Mouse (Mus musculus): ENCODE data around the gene Tmem100. TPM values are rescaled to one million over a fixed set of nuclear protein-coding genes. Genes with fewer than 3 reads are reported as not detected.

Tmem100 gene
- total and polyA plus RNA-seq, 3 experiments = 5.4 to 18.3 (median 14.7) TPM

DNA sequence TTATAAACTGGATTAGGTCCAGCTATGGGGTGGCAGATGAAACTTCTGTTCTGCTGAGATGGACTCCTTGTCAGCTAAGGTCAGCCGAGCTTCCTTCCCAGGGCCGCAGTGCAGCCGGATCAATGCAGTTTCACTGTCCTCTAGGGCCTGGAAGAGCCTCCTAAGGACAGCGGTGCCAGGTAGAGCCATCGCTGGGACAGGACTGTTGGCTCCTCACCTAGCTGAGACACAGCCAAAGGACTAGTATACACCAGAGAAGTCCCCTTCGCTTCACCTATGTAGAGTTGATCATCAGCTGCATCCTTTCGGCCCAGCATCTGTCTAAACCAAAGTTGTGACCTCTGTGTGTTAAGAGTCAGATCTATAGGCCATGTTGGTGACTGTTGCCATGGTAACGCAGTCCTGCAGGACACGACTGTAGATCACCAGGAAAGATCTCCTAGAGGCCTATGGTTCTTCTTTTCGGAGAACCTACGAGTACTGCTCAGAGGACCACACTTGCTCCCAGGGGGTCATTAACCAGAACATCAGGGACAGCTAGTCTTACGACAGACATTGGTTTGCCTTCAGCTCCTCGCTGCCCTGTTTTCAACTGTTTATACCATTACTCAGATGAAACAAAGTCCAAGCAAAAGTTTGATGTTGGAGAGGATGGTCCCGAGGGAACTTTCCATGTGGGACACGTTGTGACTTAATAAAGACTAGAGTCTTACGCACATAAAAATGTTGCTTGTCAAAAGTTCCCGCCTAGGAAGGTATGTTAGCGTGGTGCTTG lies 31.0 kb upstream of the Tmem100 start:
- WGBS = 92% methylated on average over 18 of the region's 18 CpGs
- TF ChIP-seq EP300 (IDR thresholded peaks at IDR 0.05; ENCODE audit: insufficient read depth, low read depth, low read length) = no peak
- TF ChIP-seq CTCF (IDR thresholded peaks at IDR 0.05) = no peak
- no peak for TF ChIP-seq POLR2A (IDR thresholded peaks at IDR 0.05; ENCODE audit: insufficient read depth, low read depth, low read length)
- Histone ChIP-seq H3K4me1 (ENCODE audit: control insufficient read depth, insufficient read depth, low read length) (no peaks in the 10 kb centered on the region), H3K36me3 (ENCODE audit: control insufficient read depth, insufficient read depth, low read length) (no peaks in the 10 kb centered on the region), H3K27me3 (ENCODE audit: control insufficient read depth, insufficient read depth, low read length) (no peaks in the 10 kb centered on the region), H3K79me2 (replicated peaks; ENCODE audit: control insufficient read depth, insufficient read depth, low read length) (no peaks in the 10 kb centered on the region), H3K27ac (no peak overlapping the region), H3K4me3 (no peak overlapping the region), H3K9ac (ENCODE audit: low read depth, low read length) (no peak overlapping the region)
- no peak for DNase-seq
- intact Hi-C loops (cut with DNase I) = no loop called here

DNA sequence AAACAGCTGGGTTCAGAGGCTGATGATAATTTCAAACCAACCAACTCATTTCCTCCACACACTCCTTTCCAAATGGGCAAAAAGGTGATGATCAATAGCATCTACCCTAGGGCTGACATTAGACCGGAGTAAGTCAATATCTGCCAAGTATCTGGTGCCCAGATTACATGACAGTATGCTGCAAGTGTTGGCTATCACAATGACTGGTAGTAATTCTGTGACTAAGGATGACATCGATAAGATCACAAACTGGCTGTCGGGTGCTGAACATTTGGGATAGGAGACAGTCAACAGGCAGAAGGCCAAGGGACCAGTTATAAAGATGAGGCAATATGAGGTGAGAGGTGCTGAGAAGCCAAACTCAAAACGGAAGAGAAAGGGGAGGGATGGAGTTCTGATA lies 29.5 kb upstream of the Tmem100 start:
- WGBS = 85% methylated on average over 4 of the region's 4 CpGs
- H3K4me3 ChIP-seq = no peak overlapping the region
- H3K36me3 ChIP-seq (ENCODE audit: control insufficient read depth, insufficient read depth, low read length) = no peaks in the 10 kb centered on the region
- H3K9ac ChIP-seq (ENCODE audit: low read depth, low read length) = no peak overlapping the region
- DNase-seq = no peak
- no peak overlapping the region for H3K27ac ChIP-seq
- intact Hi-C loops (cut with DNase I) = loop anchor here (10.0 kb wide), 1 partner anchor 634 kb away; the partner anchor contains the start of genes Cox11 and Stxbp4
- no peak for TF ChIP-seq POLR2A (IDR thresholded peaks at IDR 0.05; ENCODE audit: insufficient read depth, low read depth, low read length)
- no peak for TF ChIP-seq CTCF (IDR thresholded peaks at IDR 0.05)
- no peak for TF ChIP-seq EP300 (IDR thresholded peaks at IDR 0.05; ENCODE audit: insufficient read depth, low read depth, low read length)
- no peaks in the 10 kb centered on the region for H3K79me2 ChIP-seq (replicated peaks; ENCODE audit: control insufficient read depth, insufficient read depth, low read length)
- no peaks in the 10 kb centered on the region for H3K4me1 ChIP-seq (ENCODE audit: control insufficient read depth, insufficient read depth, low read length)
- no peaks in the 10 kb centered on the region for H3K27me3 ChIP-seq (ENCODE audit: control insufficient read depth, insufficient read depth, low read length)

DNA sequence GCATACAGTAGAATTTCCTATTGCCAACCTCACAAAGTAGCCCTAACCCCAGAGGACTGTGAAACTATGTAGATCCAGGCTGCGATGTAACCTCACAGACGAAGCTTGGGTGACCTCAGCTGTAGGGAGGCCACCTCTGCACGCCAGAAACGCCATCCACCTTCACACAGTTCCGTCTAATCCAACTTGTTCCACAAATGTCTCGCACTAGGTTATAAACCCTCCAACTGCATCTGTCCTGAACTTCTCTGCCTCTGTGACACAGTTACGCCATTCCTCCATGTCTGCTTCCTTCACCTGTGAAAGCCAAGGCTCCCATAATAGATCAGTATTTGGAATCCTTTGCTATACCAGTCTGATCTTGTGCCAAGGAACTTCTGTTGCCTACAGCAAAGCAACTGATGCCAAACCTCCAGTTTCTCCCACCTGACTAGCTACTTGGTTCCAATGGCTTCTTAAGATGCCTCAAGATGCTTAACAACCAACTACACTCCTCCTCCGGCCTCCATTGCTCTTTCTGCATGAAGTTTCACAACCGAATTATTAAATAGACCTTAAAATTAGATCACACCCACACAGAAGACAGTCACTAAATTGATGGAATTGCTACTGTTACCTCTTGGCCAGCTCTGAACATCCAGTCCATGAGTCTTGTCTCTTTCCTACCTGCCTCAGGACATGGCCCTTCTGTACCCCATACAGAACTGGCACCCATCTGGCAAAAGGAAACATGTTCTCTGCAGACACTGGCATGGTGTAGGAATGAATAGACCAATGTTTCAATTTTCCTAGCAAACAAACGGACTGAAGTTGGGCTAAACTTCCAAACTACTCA lies 28.5 kb upstream of the Tmem100 start:
- no peak for TF ChIP-seq CTCF (IDR thresholded peaks at IDR 0.05)
- no peak for TF ChIP-seq EP300 (IDR thresholded peaks at IDR 0.05; ENCODE audit: insufficient read depth, low read depth, low read length)
- no peak for TF ChIP-seq POLR2A (IDR thresholded peaks at IDR 0.05; ENCODE audit: insufficient read depth, low read depth, low read length)
- Histone ChIP-seq H3K4me3 (no peak overlapping the region), H3K36me3 (ENCODE audit: control insufficient read depth, insufficient read depth, low read length) (no peaks in the 10 kb centered on the region), H3K4me1 (ENCODE audit: control insufficient read depth, insufficient read depth, low read length) (no peaks in the 10 kb centered on the region), H3K27ac (no peak overlapping the region), H3K27me3 (ENCODE audit: control insufficient read depth, insufficient read depth, low read length) (no peaks in the 10 kb centered on the region), H3K79me2 (replicated peaks; ENCODE audit: control insufficient read depth, insufficient read depth, low read length) (no peaks in the 10 kb centered on the region), H3K9ac (ENCODE audit: low read depth, low read length) (no peak overlapping the region)
- intact Hi-C loops (cut with DNase I) = loop anchor here (10.0 kb wide), 1 partner anchor 633 kb away; the partner anchor contains the start of genes Cox11 and Stxbp4
- DNase-seq = no peak
- WGBS = 82% methylated on average over 10 of the region's 10 CpGs

DNA sequence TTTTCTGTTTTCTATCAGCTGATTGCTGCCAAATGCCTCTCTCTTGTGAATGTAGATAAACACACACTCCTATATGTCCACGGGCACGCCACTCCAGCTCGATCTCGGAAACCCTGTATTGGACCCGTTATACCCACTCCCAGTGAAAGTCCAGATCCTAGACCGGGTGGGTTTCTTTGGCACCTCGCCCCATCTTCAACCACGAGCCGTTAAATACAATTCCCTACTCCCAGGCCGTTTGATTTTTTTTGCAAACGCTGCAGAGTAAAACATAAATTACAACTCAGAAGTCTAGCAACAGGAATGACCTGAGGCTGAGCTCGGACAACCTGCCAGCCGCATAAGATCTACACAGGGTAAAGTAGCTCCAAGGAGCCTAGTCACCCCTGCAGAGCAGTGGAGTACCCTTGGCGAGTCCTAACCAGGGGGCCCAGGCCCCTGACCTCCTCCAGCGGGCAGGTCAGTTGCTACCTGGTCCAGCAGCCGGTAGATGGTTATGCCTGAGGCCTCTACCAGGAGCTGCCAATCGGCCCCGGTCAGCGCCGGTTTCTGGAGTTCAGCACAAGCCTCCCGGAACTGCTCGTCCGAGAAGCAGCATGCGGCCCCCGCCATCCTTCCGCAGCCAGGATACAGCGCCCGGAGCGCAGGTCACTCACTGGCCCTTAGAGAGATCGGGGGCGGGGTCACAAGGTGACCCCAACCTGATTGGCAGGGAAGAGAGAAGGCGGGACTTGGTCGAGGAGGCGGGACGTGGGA lies 27.7 kb upstream of the Tmem100 start, which contains the start of gene Pctp:
Gene Pctp, minus strand, starts transcription at position 664 of the 756 bp plus-strand sequence.
- Histone ChIP-seq H3K4me1 (ENCODE audit: control insufficient read depth, insufficient read depth, low read length) (no peaks in the 10 kb centered on the region), H3K9ac (ENCODE audit: low read depth, low read length) (peak within 1 kb of the TSS; percentile 58), H3K79me2 (replicated peaks; ENCODE audit: control insufficient read depth, insufficient read depth, low read length) (no peaks in the 10 kb centered on the region), H3K27me3 (ENCODE audit: control insufficient read depth, insufficient read depth, low read length) (no peaks in the 10 kb centered on the region), H3K36me3 (ENCODE audit: control insufficient read depth, insufficient read depth, low read length) (no peaks in the 10 kb centered on the region), H3K27ac (peak within 1 kb of the TSS; percentile 61), H3K4me3 (peak within 1 kb of the TSS; percentile 57)
- WGBS = 12% methylated on average over 35 of the region's 35 CpGs
- intact Hi-C loops (cut with DNase I) = loop anchor here (10.0 kb wide), 1 partner anchor 632 kb away; the partner anchor contains the start of genes Cox11 and Stxbp4
- TF ChIP-seq EP300 (IDR thresholded peaks at IDR 0.05; ENCODE audit: insufficient read depth, low read depth, low read length) = no peak
- no peak; the same call in 1 of the 2 replicates for TF ChIP-seq POLR2A (IDR thresholded peaks at IDR 0.05; ENCODE audit: insufficient read depth, low read depth, low read length)
- TF ChIP-seq CTCF (IDR thresholded peaks at IDR 0.05) = no peak
- peak; percentile 81 to 87 for DNase-seq

DNA sequence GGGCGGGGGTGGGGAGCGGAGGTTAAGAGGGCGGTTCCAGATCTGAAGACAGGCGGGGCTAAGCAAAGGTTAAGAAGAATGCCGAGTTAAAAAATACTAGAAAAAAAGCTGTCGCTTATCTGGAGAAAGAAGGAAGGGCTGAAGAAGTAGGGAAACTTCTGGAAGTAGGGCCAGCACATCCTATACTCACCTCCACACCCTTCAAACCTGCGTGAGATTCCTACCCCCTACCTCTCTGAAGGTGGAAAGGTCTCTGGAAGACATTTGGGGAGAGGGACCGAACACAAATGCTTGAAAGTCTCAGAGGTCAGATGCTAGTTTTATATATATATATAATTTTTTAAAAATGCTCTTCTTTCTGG lies 27.2 kb upstream of the Tmem100 start:
- H3K4me3 ChIP-seq = peak overlapping the region; percentile 57
- no peak for TF ChIP-seq EP300 (IDR thresholded peaks at IDR 0.05; ENCODE audit: insufficient read depth, low read depth, low read length)
- no peak for TF ChIP-seq CTCF (IDR thresholded peaks at IDR 0.05)
- no peak for TF ChIP-seq POLR2A (IDR thresholded peaks at IDR 0.05; ENCODE audit: insufficient read depth, low read depth, low read length)
- no peaks in the 10 kb centered on the region for H3K27me3 ChIP-seq (ENCODE audit: control insufficient read depth, insufficient read depth, low read length)
- 13% methylated on average over 8 of the region's 8 CpGs for WGBS
- DNase-seq = no peak
- intact Hi-C loops (cut with DNase I) = loop anchor here (10.0 kb wide), 1 partner anchor 632 kb away; the partner anchor contains the start of genes Cox11 and Stxbp4
- H3K27ac ChIP-seq = no peak overlapping the region
- H3K4me1 ChIP-seq (ENCODE audit: control insufficient read depth, insufficient read depth, low read length) = no peaks in the 10 kb centered on the region
- H3K36me3 ChIP-seq (ENCODE audit: control insufficient read depth, insufficient read depth, low read length) = no peaks in the 10 kb centered on the region
- no peaks in the 10 kb centered on the region for H3K79me2 ChIP-seq (replicated peaks; ENCODE audit: control insufficient read depth, insufficient read depth, low read length)
- peak overlapping the region; percentile 29; the same call in 1 of the 2 replicates for H3K9ac ChIP-seq (ENCODE audit: low read depth, low read length)
